Mouse (Mus musculus) ES-E14 (cell line): ENCODE results near the gene Mmrn2. TPM values are rescaled to one million over a fixed set of nuclear protein-coding genes. Genes with fewer than 3 reads are reported as not detected.

Experiments used
- DNase-seq: peaks from one replicate; pipeline ENCODE4 v3.0.0-alpha.2; 2013; ENCODE audit warnings: low read depth, low spot score
- H3K27ac ChIP-seq: 2 replicates; pipeline ENCODE4 v1.5.1; 2012; ENCODE audit warnings: low read depth, mild to moderate bottlenecking, low read length, moderate library complexity, mixed read lengths; ENCODE audit not compliant: poor library complexity, insufficient read depth, severe bottlenecking
- H3K36me3 ChIP-seq: 2 replicates; pipeline ENCODE4 v1.6.1; 2012; ENCODE audit warnings: mild to moderate bottlenecking, low read length, moderate library complexity, mixed read lengths; ENCODE audit not compliant: control insufficient read depth, poor library complexity, insufficient read depth, severe bottlenecking
- H3K4me1 ChIP-seq, 2 experiments: fragments of 150-350 bp in 1 of 2; sonication (generic) in 1 of 2; 2 replicates each; pipeline ENCODE4 v1.6.1; 2012; ENCODE audit warnings: low read length in 2 of 2, mild to moderate bottlenecking in 1 of 2, mixed read lengths in 1 of 2; ENCODE audit not compliant: control insufficient read depth in 2 of 2, insufficient read depth in 2 of 2, poor library complexity in 1 of 2
- H3K4me3 ChIP-seq, 2 experiments: fragments of 150-350 bp in 1 of 2; sonication (generic) in 1 of 2; 2 replicates each; pipeline ENCODE4 v1.5.1; 2012; ENCODE audit warnings: low read length in 2 of 2, low read depth in 1 of 2, mild to moderate bottlenecking in 1 of 2, mixed read lengths in 1 of 2; ENCODE audit not compliant: insufficient read depth in 1 of 2, poor library complexity in 1 of 2, severe bottlenecking in 1 of 2
- H3K9ac ChIP-seq: 2 replicates; pipeline ENCODE4 v1.6.1; 2012; ENCODE audit warnings: low read depth, mild to moderate bottlenecking, low read length, mixed read lengths; ENCODE audit not compliant: poor library complexity, insufficient read depth, severe bottlenecking
- H3K9me3 ChIP-seq: fragments of 150-350 bp; sonication (generic); 2 replicates; pipeline ENCODE4 v1.6.1; 2012; ENCODE audit warnings: low read depth, mild to moderate bottlenecking, low read length; ENCODE audit not compliant: control insufficient read depth, insufficient read depth
- CHD2 ChIP-seq: IDR thresholded peaks from 2 replicates; pipeline ENCODE4 v1.6.1; 2014; ENCODE audit warnings: mild to moderate bottlenecking, low read depth, low read length, inconsistent platforms
- HCFC1 ChIP-seq: IDR thresholded peaks from 2 replicates; pipeline ENCODE4 v1.6.1; 2012; ENCODE audit warnings: low read length, inconsistent platforms, borderline replicate concordance; ENCODE audit not compliant: insufficient read depth
- MAFK ChIP-seq: IDR thresholded peaks from 2 replicates; pipeline ENCODE4 v1.6.1; 2014; ENCODE audit warnings: mild to moderate bottlenecking, low read depth, low read length, inconsistent platforms; ENCODE audit not compliant: insufficient read depth
- ZC3H11A ChIP-seq: IDR thresholded peaks from 2 replicates; pipeline ENCODE4 v1.6.1; 2012; ENCODE audit warnings: low read depth, mild to moderate bottlenecking, inconsistent platforms, low read length, borderline replicate concordance
- ZNF384 ChIP-seq: IDR thresholded peaks from 2 replicates; pipeline ENCODE4 v1.6.1; 2012; ENCODE audit warnings: low read depth, low read length, inconsistent platforms
- in situ Hi-C, 2 experiments: fragments of 600-800 bp; cut with MboI; formaldehyde crosslinking; loops; one replicate each; pipeline ENCODE4 v1.15.1; 2025; ENCODE audit warnings: low sequenced_read_pairs in 2 of 2, inconsistent platforms in 1 of 2; ENCODE audit not compliant: unreplicated experiment in 2 of 2
- total RNA-seq: library from RNA; depleted of rRNA; stranded (reverse); fragments of 300-350 nt; gene quantifications from 2 replicates; pipeline ENCODE4 v1.2.3, GENCODE M21; 2012; rRNA removed

Mmrn2 gene
- total RNA-seq, 1 experiment: 17.4 TPM

- Histone ChIP-seq H3K4me3 (no peak overlapping the region), H3K36me3 (no peaks in the 10 kb centered on the region), H3K9me3 (no peaks in the 10 kb centered on the region), H3K4me1 (peaks cover 6 to 7% of the 10 kb centered on the region in 2 experiments; a peak in 3 of 4 replicates), H3K9ac (no peak overlapping the region), H3K27ac (no peak overlapping the region)
- in situ Hi-C loops: no loop called here
- no peak for DNase-seq
- no peak for TF ChIP-seq ZNF384
Observed at GRCm38 (mm10) chr14:34451872-34452271, 76.6 kb downstream of the Mmrn2 start.

DNA sequence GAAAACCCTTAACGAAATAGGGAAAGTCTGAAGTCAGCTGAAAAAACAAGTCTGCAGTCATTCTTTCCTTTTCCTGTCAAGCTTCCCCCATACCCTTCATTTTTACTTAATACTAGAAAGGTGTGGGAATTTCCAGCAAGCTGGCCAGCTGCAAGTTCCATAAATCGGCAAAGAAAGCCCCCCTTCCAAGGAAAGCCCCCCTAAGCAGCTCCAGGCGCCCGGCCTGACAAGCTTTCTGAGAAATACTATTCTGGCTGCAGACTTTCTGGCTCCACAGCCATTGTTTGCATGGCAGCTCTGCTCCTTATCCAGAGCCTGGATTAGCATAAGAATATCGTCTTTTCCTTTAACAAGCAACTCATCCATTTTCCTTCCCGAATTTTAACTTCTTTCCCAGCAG lies 78.4 kb downstream of the Mmrn2 start:
- TF ChIP-seq CHD2 (no peak), ZC3H11A (no peak), MAFK (no peak), ZNF384 (no peak), HCFC1 (no peak)
- no peaks in the 10 kb centered on the region for H3K36me3 ChIP-seq
- no peak for DNase-seq
- H3K9ac ChIP-seq: no peak overlapping the region
- H3K4me3 ChIP-seq: no peak overlapping the region
- in situ Hi-C loops: no loop called here
- H3K27ac ChIP-seq: no peak overlapping the region; the same call in 1 of the 2 replicates
- no peaks in the 10 kb centered on the region for H3K9me3 ChIP-seq
- peaks cover 6 to 7% of the 10 kb centered on the region in 2 experiments; a peak in 3 of 4 replicates for H3K4me1 ChIP-seq

Other genes starting within 250 kb of the Mmrn2 start
- gene Npy4r, start 223.0 kb upstream of the Mmrn2 start, total RNA-seq: 0.45 and 0.85 TPM in 2 replicates
- gene Gprin2, start 173.8 kb upstream of the Mmrn2 start, total RNA-seq: 0.58 and 1.6 TPM in 2 replicates
- gene Syt15, start 155.9 kb upstream of the Mmrn2 start, total RNA-seq: 0.26 TPM in 1 of 2 replicates, not detected in the other
- gene Shld2, start 65.0 kb upstream of the Mmrn2 start, total RNA-seq: 10.8 and 14.8 TPM in 2 replicates
- gene Glud1, start 64.7 kb upstream of the Mmrn2 start, total RNA-seq: 199 and 211 TPM in 2 replicates
- gene Fam25c, start 20.0 kb upstream of the Mmrn2 start, total RNA-seq: 97.8 and 145 TPM in 2 replicates
- 2.4 and 3.9 TPM in 2 replicates for gene Sncg, start 676 bp upstream of the Mmrn2 start, total RNA-seq
- gene Bmpr1a, start 127.9 kb downstream of the Mmrn2 start, total RNA-seq: 38.9 and 49.5 TPM in 2 replicates
- not detected in 2 replicates for gene 9230112D13Rik, start 147.3 kb downstream of the Mmrn2 start, total RNA-seq
- 0.98 and 1.1 TPM in 2 replicates for gene Ldb3, start 213.2 kb downstream of the Mmrn2 start, total RNA-seq
- gene Opn4, start 224.7 kb downstream of the Mmrn2 start, total RNA-seq: 0.31 and 0.53 TPM in 2 replicates